Mouse (Mus musculus) embryo, embryonic 9.5 days (tissue): ENCODE data around the gene Mmp8.

Experiments
- DNase-seq: peaks from one replicate; pipeline ENCODE4 v3.0.0-alpha.2; 2017; ENCODE audit errors: extremely low spot score

Gene Mmp8

DNA sequence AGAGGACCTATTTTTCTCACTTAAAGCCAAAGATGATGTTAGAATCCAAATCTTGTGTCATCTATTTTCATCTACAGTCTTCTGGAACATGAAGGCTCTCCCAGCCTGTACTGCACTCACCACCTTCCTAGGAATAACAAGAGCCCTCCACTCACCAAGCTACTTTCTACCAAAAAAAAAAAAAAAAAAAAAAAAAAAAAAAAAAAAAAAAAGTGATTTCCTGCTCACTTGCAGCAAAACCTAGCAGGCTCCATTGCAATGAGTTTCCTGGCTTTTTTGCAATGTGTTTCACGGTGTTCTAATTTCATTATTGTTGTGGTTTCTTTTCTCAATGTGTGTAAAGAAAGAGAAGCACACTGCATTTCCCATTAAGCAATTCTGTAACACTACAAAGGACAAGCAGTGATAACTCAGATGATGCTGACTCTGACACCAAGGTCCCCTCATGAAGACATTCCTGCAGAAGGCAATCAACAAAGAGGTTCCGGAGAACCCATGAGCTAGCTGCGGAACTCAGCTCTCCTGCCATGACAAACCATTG is 35.1 kb downstream of the Mmp8 start:
- DNase-seq: no peak

DNA sequence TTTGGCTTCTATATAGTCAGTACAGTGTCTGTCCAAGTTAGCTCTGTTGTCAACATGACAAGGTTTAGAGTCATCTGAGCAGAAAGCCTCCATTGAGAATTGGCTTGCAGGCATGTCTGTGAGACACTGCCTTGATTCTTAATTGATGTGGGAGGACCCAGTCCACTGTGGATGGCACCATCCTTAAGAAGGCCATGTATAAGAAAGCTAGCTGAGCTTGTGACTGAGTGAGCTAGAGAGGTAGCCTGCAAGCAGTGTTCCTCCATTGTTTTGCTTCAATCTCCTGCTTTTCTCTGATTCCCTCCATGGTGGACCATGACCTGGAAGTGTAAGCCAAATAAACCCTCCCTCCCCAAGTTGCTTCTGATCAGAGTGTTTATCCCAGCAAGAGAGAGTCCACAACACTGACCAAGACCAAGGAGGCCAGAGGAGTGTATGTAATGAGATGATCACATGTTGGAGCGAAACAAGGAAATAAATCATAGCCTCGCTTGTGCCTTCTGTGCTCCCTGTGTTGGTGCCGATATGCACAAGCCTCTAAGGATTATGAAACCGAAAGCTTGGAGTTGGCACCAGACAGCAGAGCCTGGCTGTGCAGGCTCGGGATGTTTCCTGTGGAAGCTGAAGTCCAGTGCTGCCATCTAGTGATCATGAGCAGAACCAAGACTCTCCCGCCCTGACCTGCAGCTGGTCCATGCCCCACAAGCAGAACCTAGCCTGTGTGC is 36.7 kb downstream of the Mmp8 start:
- DNase-seq: peak; percentile 78

- peak; percentile 70 for DNase-seq
Observed at GRCm38 (mm10) chr9:7602982-7603742, 44.9 kb downstream of the Mmp8 start.

- no peak for DNase-seq
Observed at GRCm38 (mm10) chr9:7604005-7604404, 45.7 kb downstream of the Mmp8 start.

DNA sequence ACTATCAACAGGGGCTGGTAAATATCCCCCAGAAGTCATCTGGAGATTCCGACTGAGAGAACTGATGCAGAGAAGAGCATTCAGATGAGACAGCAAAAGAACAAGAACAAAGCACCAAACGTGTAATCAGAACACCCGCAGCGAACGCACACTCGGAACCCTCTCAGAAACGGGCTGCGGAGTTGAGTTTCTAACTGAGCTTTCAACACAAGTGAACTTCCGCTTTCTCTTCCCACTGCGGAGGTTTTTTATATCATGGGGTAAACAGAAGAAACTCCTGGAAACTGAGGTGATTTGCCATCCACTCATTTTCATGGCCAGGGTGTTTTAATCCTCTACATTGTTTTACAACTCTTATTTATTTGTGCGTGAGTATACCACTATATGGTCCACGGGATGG is 47.4 kb downstream of the Mmp8 start:
- DNase-seq: no peak
